Mouse (Mus musculus) hindlimb bud, embryonic 11.5 days (tissue): ENCODE data around the gene Snrpa1.

Experiments
- DNase-seq: peaks from one replicate; pipeline ENCODE4 v3.0.0-alpha.2; 2012; ENCODE audit warnings: low read depth, low spot score; ENCODE audit errors: extremely low spot score

Snrpa1 gene

GRCm38 (mm10) chr7:66079364-66080230 is 20.8 kb downstream of the Snrpa1 start, which contains the start of gene Selenos:
Gene Selenos (plus strand): TSS chr7:66079649.
- peak; percentile 92 for DNase-seq

- DNase-seq = no peak
Observed at GRCm38 (mm10) chr7:66080231-66080613, 21.4 kb downstream of the Snrpa1 start.

GRCm38 (mm10) chr7:66083757-66084156 is 25.0 kb downstream of the Snrpa1 start:
- DNase-seq = no peak

GRCm38 (mm10) chr7:66084546-66084945 is 25.7 kb downstream of the Snrpa1 start:
- no peak for DNase-seq

GRCm38 (mm10) chr7:66087652-66088051 is 28.8 kb downstream of the Snrpa1 start:
- DNase-seq = no peak

GRCm38 (mm10) chr7:66088077-66088476 is 29.3 kb downstream of the Snrpa1 start:
- DNase-seq = no peak

GRCm38 (mm10) chr7:66090676-66091190 is 31.9 kb downstream of the Snrpa1 start:
- no peak for DNase-seq

GRCm38 (mm10) chr7:66091553-66091952 is 32.8 kb downstream of the Snrpa1 start:
- DNase-seq = no peak

GRCm38 (mm10) chr7:66092656-66093055 is 33.9 kb downstream of the Snrpa1 start:
- no peak for DNase-seq

GRCm38 (mm10) chr7:66094141-66094540 is 35.3 kb downstream of the Snrpa1 start:
- no peak for DNase-seq

GRCm38 (mm10) chr7:66098803-66099202 is 40.0 kb downstream of the Snrpa1 start:
- DNase-seq = no peak

GRCm38 (mm10) chr7:66101866-66102265 is 43.1 kb downstream of the Snrpa1 start:
- DNase-seq = no peak

- DNase-seq = no peak
Observed at GRCm38 (mm10) chr7:66104531-66104930, 45.7 kb downstream of the Snrpa1 start.

GRCm38 (mm10) chr7:66105771-66106170 is 47.0 kb downstream of the Snrpa1 start:
- no peak for DNase-seq

- no peak for DNase-seq
Observed at GRCm38 (mm10) chr7:66106581-66107056, 47.8 kb downstream of the Snrpa1 start.

- DNase-seq = no peak
Observed at GRCm38 (mm10) chr7:66107206-66107605, 48.4 kb downstream of the Snrpa1 start.

GRCm38 (mm10) chr7:66107930-66108329 is 49.1 kb downstream of the Snrpa1 start:
- no peak for DNase-seq

- DNase-seq = peak; percentile 53
Observed at GRCm38 (mm10) chr7:66108961-66109854, 50.4 kb downstream of the Snrpa1 start, which contains the start of gene Chsy1. Gene Chsy1 (plus strand): TSS chr7:66109515.

GRCm38 (mm10) chr7:66109855-66110635 is 51.2 kb downstream of the Snrpa1 start:
- DNase-seq = no peak

- no peak for DNase-seq
Observed at GRCm38 (mm10) chr7:66110636-66111112, 51.9 kb downstream of the Snrpa1 start.
